Mouse (Mus musculus) lung, postnatal 0 days (tissue): ENCODE measurements around the gene Ints6. TPM values are rescaled to one million over a fixed set of nuclear protein-coding genes. Genes with fewer than 3 reads are reported as not detected.

Experiments used
- ATAC-seq: fragments of 200-750 bp; cut with Nextera tagmentation; 2 replicates; pipeline ENCODE4 v1.8.0; 2017; ENCODE audit warnings: moderate library complexity
- DNase-seq: peaks from one replicate; pipeline ENCODE4 v3.0.0-alpha.2; 2016; ENCODE audit warnings: low spot score
- H3K27ac ChIP-seq: fragments of 300-500 bp; sonication (generic); 2 replicates; pipeline ENCODE4 v1.5.1; 2014; ENCODE audit warnings: antibody characterized with exemption, mild to moderate bottlenecking, low read length, mixed read lengths
- H3K27me3 ChIP-seq: fragments of 300-500 bp; sonication (generic); replicated peaks from 2 replicates; pipeline ENCODE4 v1.6.1; 2014; ENCODE audit warnings: low read length, mixed read lengths; ENCODE audit not compliant: insufficient read depth
- H3K36me3 ChIP-seq: fragments of 300-500 bp; sonication (generic); 2 replicates; pipeline ENCODE4 v1.6.1; 2014; ENCODE audit warnings: low read length, mixed read lengths; ENCODE audit not compliant: insufficient read depth
- H3K4me1 ChIP-seq: fragments of 300-500 bp; sonication (generic); 2 replicates; pipeline ENCODE4 v1.6.1; 2014; ENCODE audit warnings: antibody characterized with exemption, low read depth, low read length, mixed read lengths; ENCODE audit not compliant: insufficient read depth
- H3K4me2 ChIP-seq: fragments of 300-500 bp; sonication (generic); replicated peaks from 2 replicates; pipeline ENCODE4 v1.6.1; 2014; ENCODE audit warnings: low read depth, mild to moderate bottlenecking, low read length, moderate library complexity, mixed read lengths
- H3K4me3 ChIP-seq: fragments of 300-500 bp; sonication (generic); 2 replicates; pipeline ENCODE4 v1.5.1; 2014; ENCODE audit warnings: low read depth, low read length
- H3K9ac ChIP-seq: fragments of 300-500 bp; sonication (generic); replicated peaks from 2 replicates; pipeline ENCODE4 v1.6.1; 2014; ENCODE audit warnings: low read depth, mild to moderate bottlenecking
- H3K9me3 ChIP-seq: fragments of 300-500 bp; sonication (generic); 2 replicates; pipeline ENCODE4 v1.6.1; 2016; ENCODE audit warnings: low read length, mixed read lengths
- CTCF ChIP-seq: IDR thresholded peaks from 2 replicates; pipeline ENCODE4 v1.5.1; 2016; ENCODE audit warnings: antibody characterized with exemption, mild to moderate bottlenecking
- EP300 ChIP-seq: IDR thresholded peaks from 2 replicates; pipeline ENCODE4 v1.6.1; 2016; ENCODE audit warnings: antibody characterized with exemption, mild to moderate bottlenecking, control low read depth
- WGBS: fragments of 180-500 bp; shearing (Covaris S2); extraction: QIAGEN DNeasy Blood & Tissue Kit; methylation state at CpG from one replicate; pipeline ENCODE4 v1.1.7; 2014; 5-methylcytosine and 5-hydroxymethylcytosine counted together
- polyA plus RNA-seq: library from polyadenylated mRNA; unstranded; fragments of >200 nt; fragmentation: Nextera tagmentation; extraction: Ambion mirVana; gene quantifications from 2 replicates; pipeline ENCODE4 v1.2.1, GENCODE M21; 2015

Gene Ints6
- polyA plus RNA-seq, 1 experiment from 2014 or later = 9.8 TPM

DNA sequence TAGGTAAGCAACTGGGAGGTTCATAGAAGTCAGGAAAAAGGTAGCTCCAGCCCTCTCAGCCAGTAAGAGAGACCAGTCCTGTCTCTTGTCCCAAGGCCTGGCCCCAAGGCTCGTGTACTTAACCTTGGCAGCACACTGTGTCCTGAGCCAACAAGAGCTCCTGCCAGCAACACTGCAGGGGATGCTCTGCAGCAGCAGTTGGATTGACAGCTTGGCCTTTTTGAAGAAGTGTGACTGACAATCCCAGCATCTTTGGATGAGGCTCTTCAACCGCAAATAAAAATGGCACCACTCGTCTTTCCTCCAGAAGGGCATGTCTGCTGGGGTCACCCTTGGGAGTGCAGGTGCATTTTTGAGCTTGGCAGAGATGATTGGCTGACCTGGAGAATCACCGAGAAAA, 120.6 kb downstream of the Ints6 start:
- H3K27me3 ChIP-seq = no peaks in the 10 kb centered on the region
- no peak for DNase-seq
- 66% methylated on average over 4 of the region's 4 CpGs for WGBS
- no peaks in the 10 kb centered on the region for H3K4me1 ChIP-seq
- no peak for ATAC-seq
- no peak overlapping the region for H3K4me3 ChIP-seq
- no peak overlapping the region for H3K4me2 ChIP-seq
- TF ChIP-seq EP300 = no peak
- TF ChIP-seq CTCF = no peak
- no peaks in the 10 kb centered on the region for H3K9me3 ChIP-seq
- no peaks in the 10 kb centered on the region for H3K36me3 ChIP-seq
- no peak overlapping the region for H3K9ac ChIP-seq
- no peak overlapping the region for H3K27ac ChIP-seq

DNA sequence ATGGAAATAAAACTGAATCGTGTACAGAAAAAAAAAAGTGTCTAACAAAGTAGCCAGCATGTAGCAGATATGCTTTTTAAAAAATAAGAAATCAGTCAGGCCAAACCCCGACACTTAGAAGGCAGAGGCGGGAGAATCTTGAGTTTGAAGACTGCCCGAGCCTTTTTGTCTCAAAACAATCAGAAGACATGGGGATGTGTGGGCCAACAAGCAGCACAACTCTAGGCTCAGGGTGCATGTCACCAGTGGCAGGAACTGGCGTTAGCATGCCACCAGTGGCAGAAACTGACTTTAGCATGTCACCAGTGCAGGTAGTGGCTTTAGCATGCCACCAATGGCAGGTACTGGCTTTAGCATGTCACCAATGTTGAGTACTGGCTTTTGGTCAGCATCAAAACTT, 121.4 kb downstream of the Ints6 start:
- Histone ChIP-seq H3K27me3 (no peaks in the 10 kb centered on the region), H3K4me2 (no peak overlapping the region), H3K9me3 (no peaks in the 10 kb centered on the region), H3K36me3 (no peaks in the 10 kb centered on the region), H3K27ac (no peak overlapping the region), H3K9ac (no peak overlapping the region), H3K4me1 (no peaks in the 10 kb centered on the region), H3K4me3 (no peak overlapping the region)
- ATAC-seq = no peak
- no peak for DNase-seq
- TF ChIP-seq CTCF (no peak), EP300 (no peak)
- 82% methylated on average over 5 of the region's 5 CpGs for WGBS

DNA sequence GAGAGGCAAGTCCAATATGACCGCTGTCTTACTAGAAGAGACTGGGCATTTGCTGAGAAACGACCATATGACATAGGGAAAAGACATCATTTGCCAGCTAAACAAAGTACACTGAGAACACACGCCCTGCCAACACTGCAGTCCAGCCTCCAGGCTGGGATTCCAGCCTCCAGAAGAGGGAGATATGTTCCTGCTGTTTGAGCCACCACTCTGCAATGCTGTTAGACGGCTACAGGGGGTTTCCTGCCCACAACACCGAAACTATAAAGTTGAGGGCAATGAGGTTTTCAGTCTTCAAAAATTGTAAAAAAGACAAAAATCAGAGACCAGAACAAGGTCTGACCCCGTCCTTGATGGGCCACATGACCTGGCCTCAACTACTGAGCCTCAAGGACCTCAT, 121.9 kb downstream of the Ints6 start:
- Histone ChIP-seq H3K4me1 (no peaks in the 10 kb centered on the region), H3K27ac (no peak overlapping the region), H3K4me3 (no peak overlapping the region), H3K9ac (no peak overlapping the region), H3K27me3 (no peaks in the 10 kb centered on the region), H3K9me3 (no peaks in the 10 kb centered on the region), H3K36me3 (no peaks in the 10 kb centered on the region), H3K4me2 (no peak overlapping the region)
- ATAC-seq (peak; percentile 65), DNase-seq (peak; percentile 61)
- 56% methylated on average over 6 of the region's 6 CpGs for WGBS
- peak; percentile 68 for TF ChIP-seq CTCF
- TF ChIP-seq EP300 = no peak

DNA sequence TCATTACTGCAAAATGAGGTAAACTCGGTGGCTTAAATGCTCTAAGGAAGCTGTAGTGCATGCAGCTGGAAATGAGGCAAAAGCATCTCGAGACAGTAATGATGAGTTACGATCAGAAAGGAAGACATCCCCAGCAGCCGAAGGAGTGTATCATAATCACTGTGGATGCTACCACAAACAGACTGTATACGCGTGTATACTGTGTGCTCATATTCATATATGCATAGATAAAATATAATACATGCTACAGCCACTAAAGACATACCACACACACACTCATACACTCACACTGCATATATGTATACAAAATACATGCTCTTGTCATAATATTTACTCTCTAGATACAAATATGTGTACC, 122.6 kb downstream of the Ints6 start:
- Histone ChIP-seq H3K4me3 (no peak overlapping the region), H3K36me3 (no peaks in the 10 kb centered on the region), H3K27ac (no peak overlapping the region), H3K9ac (no peak overlapping the region), H3K4me1 (no peaks in the 10 kb centered on the region), H3K9me3 (no peaks in the 10 kb centered on the region), H3K4me2 (no peak overlapping the region), H3K27me3 (no peaks in the 10 kb centered on the region)
- no peak for TF ChIP-seq CTCF
- TF ChIP-seq EP300 = no peak
- no peak for DNase-seq
- WGBS = 55% methylated on average over 6 of the region's 6 CpGs
- no peak for ATAC-seq

DNA sequence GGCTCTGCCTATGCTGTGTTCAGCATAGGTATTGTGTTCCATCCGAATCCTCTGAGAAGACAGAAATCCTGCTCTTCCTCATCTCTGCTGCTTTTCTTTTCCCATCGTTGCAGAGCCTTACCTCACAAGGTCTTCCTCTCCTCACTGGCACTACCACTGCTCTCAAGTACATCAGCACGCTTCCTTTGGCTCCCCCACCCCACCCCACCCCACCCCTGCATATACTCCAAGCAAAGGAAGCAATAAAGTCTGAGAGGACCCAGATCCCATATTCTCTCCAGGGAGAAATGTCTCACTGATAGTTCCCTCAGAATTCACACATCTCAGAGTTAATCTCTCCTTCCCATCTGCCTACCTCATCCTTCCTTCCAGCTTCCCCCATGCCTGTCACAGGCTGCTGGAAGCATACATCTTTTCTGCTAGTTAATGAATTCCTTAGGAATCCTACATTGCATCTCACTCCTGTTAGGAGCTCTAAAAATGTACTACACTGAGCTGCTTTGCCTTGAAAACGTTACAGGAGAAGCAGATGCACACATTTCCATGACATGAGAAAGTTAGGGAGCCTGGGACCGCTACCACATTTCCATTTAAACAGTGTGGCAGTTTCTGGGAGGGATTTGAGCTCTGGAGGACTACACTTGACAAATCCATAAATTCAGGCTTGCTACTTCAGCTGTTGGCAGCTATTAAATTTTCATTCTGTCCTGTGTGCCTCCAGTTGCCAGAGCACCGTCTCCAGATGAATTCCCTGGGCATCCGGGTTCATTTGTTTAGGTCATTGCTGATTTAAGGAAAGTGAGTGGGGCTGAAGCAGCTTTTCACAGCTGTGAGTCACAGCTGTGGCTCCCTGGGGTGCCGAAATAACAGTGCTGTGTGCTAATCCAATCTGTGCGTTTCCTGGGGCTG, 123.3 kb downstream of the Ints6 start:
- DNase-seq (no peak), ATAC-seq (no peak)
- Histone ChIP-seq H3K36me3 (no peaks in the 10 kb centered on the region), H3K27me3 (no peaks in the 10 kb centered on the region), H3K4me2 (no peak overlapping the region), H3K4me3 (no peak overlapping the region), H3K27ac (no peak overlapping the region), H3K4me1 (no peaks in the 10 kb centered on the region), H3K9me3 (no peaks in the 10 kb centered on the region), H3K9ac (no peak overlapping the region)
- TF ChIP-seq CTCF = no peak
- TF ChIP-seq EP300 = no peak
- WGBS = 23% methylated on average over 9 of the region's 9 CpGs

DNA sequence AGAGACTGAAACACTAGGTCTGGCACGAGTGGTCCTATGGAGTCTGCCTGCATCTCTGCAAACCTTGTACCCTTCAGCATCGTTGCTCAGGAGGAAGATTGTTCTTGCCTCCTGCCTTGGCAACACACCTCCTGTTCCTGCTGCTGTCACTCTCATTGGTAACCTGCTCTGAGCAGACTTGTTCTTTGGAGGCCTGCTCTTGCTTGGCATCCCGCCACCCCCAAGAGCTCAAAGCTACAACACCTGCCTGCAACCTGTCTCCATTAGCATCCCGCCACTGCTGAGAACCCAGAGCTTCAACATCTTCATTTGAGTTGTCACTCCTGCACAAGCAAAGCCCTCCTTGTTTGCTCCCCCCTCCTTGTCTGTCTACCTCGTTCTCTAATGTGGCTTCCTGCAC, 133.0 kb downstream of the Ints6 start:
- H3K9ac ChIP-seq = no peak overlapping the region
- no peak for TF ChIP-seq EP300
- no peak for TF ChIP-seq CTCF
- no peak overlapping the region for H3K4me2 ChIP-seq
- 86% methylated on average over 5 of the region's 5 CpGs for WGBS
- H3K36me3 ChIP-seq = no peaks in the 10 kb centered on the region
- H3K27ac ChIP-seq = no peak overlapping the region
- no peaks in the 10 kb centered on the region for H3K4me1 ChIP-seq
- no peak overlapping the region for H3K4me3 ChIP-seq
- H3K9me3 ChIP-seq = no peaks in the 10 kb centered on the region
- DNase-seq (no peak), ATAC-seq (no peak)
- no peaks in the 10 kb centered on the region for H3K27me3 ChIP-seq

Other genes starting within 250 kb of the Ints6 start
- 9.4 and 10.2 TPM in 2 replicates for gene Fam124a, start 205.4 kb downstream of the Ints6 start, polyA plus RNA-seq
- gene Gm4131, start 194.2 kb downstream of the Ints6 start, polyA plus RNA-seq = not detected in 2 replicates
- not detected in 2 replicates for gene Serpine3, start 97.5 kb downstream of the Ints6 start, polyA plus RNA-seq
- 3.4 and 3.5 TPM in 2 replicates for gene Wdfy2, start 76.5 kb upstream of the Ints6 start, polyA plus RNA-seq
- gene Defb48, start 223.3 kb upstream of the Ints6 start, polyA plus RNA-seq = not detected in 2 replicates
- not detected in 2 replicates for gene Defb47, start 236.9 kb upstream of the Ints6 start, polyA plus RNA-seq